Mouse (Mus musculus): ENCODE results near the gene Tnr. TPM values are rescaled to one million over a fixed set of nuclear protein-coding genes. Genes with fewer than 3 reads are reported as not detected.
A peak's percentile ranks its signal among the peaks of the same experiment; 100 is the strongest.

Tnr gene
- 4.2 and 5.1 TPM in 2 replicates for polyA plus RNA-seq (2014; fragmentation: Nextera tagmentation; extraction: Ambion mirVana)

DNA sequence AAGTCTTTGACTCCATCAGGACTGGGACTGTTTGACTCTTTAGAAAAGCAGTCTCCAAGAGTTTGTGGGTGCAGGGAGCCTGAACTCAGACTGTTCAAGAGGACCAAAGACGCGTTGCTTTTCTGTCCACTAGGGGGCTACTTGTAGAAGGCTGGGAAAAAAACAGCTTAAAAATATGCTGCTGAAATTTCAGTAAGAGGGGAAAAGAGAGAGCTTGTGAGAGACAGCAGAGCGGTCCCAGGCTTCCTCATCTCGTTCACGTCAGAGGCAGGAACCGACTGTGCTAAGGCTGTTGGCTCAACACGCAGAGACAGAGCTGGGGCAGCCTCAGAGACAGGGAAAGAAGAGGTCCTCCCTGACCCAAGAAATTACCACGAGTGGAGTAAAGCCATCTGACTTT lies at the start of gene Tnr:
Tnr (plus strand) TSS at position 192 of the 400 bp plus-strand sequence.
- Histone ChIP-seq H3K4me1 (replicated peaks; ENCODE audit: control insufficient read depth, insufficient read depth, low read length) (peaks cover 7% of the 10 kb centered on the region), H3K36me3 (replicated peaks; ENCODE audit: control insufficient read depth, insufficient read depth) (no peaks in the 10 kb centered on the region), H3K9me3 (ENCODE audit: control insufficient read depth, low read length) (no peaks in the 10 kb centered on the region), H3K27me3 (ENCODE audit: control insufficient read depth, insufficient read depth, low read length) (no peaks in the 10 kb centered on the region), H3K4me3 (replicated peaks; ENCODE audit: low read length) (peak within 1 kb of the TSS; percentile 44), H3K27ac (peak within 1 kb of the TSS; percentile 49), H3K9ac (peak within 1 kb of the TSS; percentile 59), H3K4me2 (replicated peaks) (peak within 1 kb of the TSS; percentile 61)
- DNase-seq (ENCODE audit: low spot score) (peak; percentile 87), ATAC-seq (ENCODE audit: low FRiP score) (peak; percentile 80)
- 1% methylated on average over 8 of the region's 8 CpGs for WGBS

DNA sequence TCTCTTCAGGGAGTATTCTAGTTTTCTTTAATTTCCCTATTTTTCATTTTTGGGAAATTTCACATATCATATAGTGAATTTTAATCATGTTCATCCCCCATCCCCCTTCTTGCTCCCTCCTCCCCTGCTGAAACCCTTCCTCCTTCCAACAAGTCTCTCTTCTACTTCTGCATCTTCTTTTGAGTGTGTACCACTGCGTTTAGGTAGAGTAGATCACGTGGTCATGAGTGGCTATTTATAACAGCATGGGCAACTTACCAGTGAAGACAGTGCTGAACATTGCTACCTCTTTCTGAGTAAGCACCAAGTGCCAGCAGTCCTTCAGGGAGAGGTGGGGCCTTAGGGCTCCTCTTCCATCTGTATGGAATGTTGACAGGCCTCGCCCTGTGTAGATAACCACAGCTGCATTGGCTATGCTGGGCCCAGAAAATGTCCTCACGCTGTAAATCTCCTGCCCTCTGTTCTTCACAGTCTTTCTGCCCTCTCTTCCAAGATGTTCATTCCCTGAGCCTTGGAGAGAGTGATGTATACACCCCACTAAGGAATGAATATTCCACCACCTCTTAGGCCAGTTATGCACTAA lies 33.6 kb upstream of the Tnr start:
- Histone ChIP-seq H3K36me3 (replicated peaks; ENCODE audit: control insufficient read depth, insufficient read depth) (no peaks in the 10 kb centered on the region), H3K27me3 (ENCODE audit: control insufficient read depth, insufficient read depth, low read length) (no peaks in the 10 kb centered on the region), H3K4me2 (replicated peaks) (no peak overlapping the region), H3K4me1 (replicated peaks; ENCODE audit: control insufficient read depth, insufficient read depth, low read length) (no peaks in the 10 kb centered on the region), H3K9ac (no peak overlapping the region), H3K9me3 (ENCODE audit: control insufficient read depth, low read length) (no peaks in the 10 kb centered on the region), H3K27ac (no peak overlapping the region), H3K4me3 (replicated peaks; ENCODE audit: low read length) (no peak overlapping the region)
- DNase-seq (ENCODE audit: low spot score) (no peak), ATAC-seq (ENCODE audit: low FRiP score) (no peak)
- 94% methylated on average over 4 of the region's 4 CpGs for WGBS

DNA sequence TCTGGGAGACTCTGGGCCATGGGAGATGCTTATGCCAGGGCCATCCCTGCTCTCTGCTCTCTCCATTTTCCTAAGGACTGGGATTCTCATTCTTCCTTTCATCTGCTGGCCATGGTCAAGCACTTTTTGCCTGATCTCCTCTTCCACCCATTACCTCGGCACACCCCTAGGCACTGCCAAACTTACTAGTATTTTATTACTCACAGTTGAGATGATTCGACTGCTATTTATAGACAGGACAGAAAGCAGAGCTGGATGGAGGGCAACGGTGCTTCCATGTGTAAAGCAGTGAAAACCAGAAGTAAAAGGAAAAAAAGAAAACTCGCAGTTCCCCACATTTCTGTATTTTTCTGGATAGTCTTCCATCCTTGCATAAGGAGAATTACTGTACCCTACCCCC lies 31.0 kb upstream of the Tnr start:
- no peaks in the 10 kb centered on the region for H3K9me3 ChIP-seq (ENCODE audit: control insufficient read depth, low read length)
- WGBS: 91% methylated on average over 4 of the region's 4 CpGs
- H3K4me3 ChIP-seq (replicated peaks; ENCODE audit: low read length): no peak overlapping the region
- ATAC-seq (ENCODE audit: low FRiP score) (no peak), DNase-seq (ENCODE audit: low spot score) (no peak)
- no peak overlapping the region for H3K4me2 ChIP-seq (replicated peaks)
- no peak overlapping the region for H3K9ac ChIP-seq
- no peaks in the 10 kb centered on the region for H3K27me3 ChIP-seq (ENCODE audit: control insufficient read depth, insufficient read depth, low read length)
- H3K36me3 ChIP-seq (replicated peaks; ENCODE audit: control insufficient read depth, insufficient read depth): no peaks in the 10 kb centered on the region
- no peak overlapping the region for H3K27ac ChIP-seq
- H3K4me1 ChIP-seq (replicated peaks; ENCODE audit: control insufficient read depth, insufficient read depth, low read length): no peaks in the 10 kb centered on the region

DNA sequence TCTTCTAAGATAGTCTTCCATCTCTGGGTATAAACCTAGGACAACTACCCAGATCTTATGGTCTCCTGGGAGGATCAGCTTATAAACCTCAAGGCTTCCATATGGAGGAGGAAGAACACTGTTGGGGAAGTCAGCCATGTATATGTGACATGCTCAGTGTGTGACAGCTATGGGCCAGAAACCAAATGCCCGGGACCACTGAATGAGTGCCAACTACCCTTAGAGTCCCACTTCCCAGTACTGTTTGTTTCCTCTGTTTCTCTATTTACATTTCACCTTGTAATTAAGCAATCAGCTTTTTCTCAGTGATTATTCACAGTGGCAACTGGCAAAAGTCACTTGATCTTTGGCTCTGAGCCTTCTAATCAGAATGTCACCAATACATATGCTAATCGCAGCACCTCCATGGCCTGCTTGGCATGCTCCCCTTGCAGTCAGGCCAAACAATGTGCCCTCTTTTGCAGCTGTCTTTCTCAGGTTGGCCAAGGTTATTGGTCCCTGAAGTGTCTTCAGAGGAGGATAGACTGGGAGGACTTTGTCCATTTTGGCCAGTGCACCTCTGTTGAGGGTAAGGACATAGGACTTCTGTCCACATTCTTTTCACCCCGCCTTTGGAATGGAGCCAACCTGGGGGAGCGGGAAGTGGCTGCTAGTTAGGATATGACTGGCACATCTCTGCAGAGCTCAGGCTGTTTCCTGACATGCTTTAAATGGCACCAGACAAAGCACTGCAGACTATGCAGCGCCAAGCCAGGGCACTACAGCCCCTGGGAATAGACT lies 29.7 kb upstream of the Tnr start:
- DNase-seq (ENCODE audit: low spot score) (peak; percentile 52), ATAC-seq (ENCODE audit: low FRiP score) (peak; percentile 88; the same call in 1 of the 2 replicates)
- H3K27ac ChIP-seq: no peak overlapping the region
- H3K9me3 ChIP-seq (ENCODE audit: control insufficient read depth, low read length): no peaks in the 10 kb centered on the region
- no peak overlapping the region for H3K4me2 ChIP-seq (replicated peaks)
- 53% methylated on average over 5 of the region's 5 CpGs for WGBS
- no peak overlapping the region for H3K9ac ChIP-seq
- no peaks in the 10 kb centered on the region for H3K36me3 ChIP-seq (replicated peaks; ENCODE audit: control insufficient read depth, insufficient read depth)
- no peak overlapping the region for H3K4me3 ChIP-seq (replicated peaks; ENCODE audit: low read length)
- no peaks in the 10 kb centered on the region for H3K4me1 ChIP-seq (replicated peaks; ENCODE audit: control insufficient read depth, insufficient read depth, low read length)
- H3K27me3 ChIP-seq (ENCODE audit: control insufficient read depth, insufficient read depth, low read length): no peaks in the 10 kb centered on the region

DNA sequence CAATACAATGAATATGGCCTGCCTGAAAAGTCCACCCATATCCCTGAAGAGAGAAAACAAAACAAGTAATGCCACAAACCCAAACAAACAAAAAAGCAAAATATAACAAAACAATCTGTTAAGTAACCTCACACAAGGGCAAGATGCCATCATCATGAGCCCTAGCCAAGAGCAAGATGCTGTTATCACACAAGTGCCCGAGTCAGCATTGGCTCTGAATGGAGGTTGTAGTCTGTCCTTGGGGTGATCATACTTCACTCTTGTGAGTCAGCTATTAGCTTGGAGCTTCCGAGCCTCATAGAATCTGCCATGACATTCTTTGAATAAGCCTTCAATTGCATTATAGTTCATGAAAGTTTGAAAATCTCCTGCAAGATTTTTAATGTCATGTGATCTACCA lies 25.3 kb upstream of the Tnr start:
- no peak overlapping the region for H3K9ac ChIP-seq
- H3K27ac ChIP-seq: no peak overlapping the region
- H3K4me1 ChIP-seq (replicated peaks; ENCODE audit: control insufficient read depth, insufficient read depth, low read length): no peaks in the 10 kb centered on the region
- no peaks in the 10 kb centered on the region for H3K27me3 ChIP-seq (ENCODE audit: control insufficient read depth, insufficient read depth, low read length)
- DNase-seq (ENCODE audit: low spot score) (no peak), ATAC-seq (ENCODE audit: low FRiP score) (no peak)
- no peak overlapping the region for H3K4me2 ChIP-seq (replicated peaks)
- 91% methylated on average over 2 of the region's 2 CpGs for WGBS
- no peak overlapping the region for H3K4me3 ChIP-seq (replicated peaks; ENCODE audit: low read length)
- H3K36me3 ChIP-seq (replicated peaks; ENCODE audit: control insufficient read depth, insufficient read depth): no peaks in the 10 kb centered on the region
- H3K9me3 ChIP-seq (ENCODE audit: control insufficient read depth, low read length): no peaks in the 10 kb centered on the region

DNA sequence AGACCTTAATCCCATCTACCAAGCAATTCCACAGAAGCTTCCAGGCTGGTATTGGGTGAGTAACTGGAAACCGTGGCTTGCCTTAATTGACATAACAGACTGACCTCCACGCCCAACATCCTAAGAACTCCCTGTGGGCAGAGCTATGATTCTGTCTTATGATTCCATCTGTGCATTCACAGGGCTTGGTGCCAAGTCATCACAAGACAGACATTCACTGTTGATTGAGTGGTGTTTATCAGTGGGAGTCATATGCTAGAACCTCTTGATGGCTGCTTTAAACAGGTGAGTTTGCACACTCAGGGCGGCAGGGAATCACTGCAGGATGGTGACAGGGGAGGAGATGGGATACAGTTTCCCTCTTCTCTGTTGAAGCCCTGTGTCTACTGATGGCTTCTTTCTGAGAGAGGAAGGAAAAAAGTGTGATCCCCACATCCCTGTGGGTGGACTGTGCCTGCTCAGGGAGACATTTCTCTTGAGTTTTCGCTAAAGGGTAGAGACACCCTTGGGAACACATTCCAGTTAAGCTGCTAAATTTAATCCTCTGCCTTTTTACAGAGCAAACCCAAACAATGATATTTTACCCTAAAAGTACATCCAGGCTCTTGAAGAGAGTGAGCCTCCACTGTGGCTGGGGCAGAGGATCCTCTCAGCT lies 23.6 kb upstream of the Tnr start:
- Histone ChIP-seq H3K4me1 (replicated peaks; ENCODE audit: control insufficient read depth, insufficient read depth, low read length) (no peaks in the 10 kb centered on the region), H3K4me3 (replicated peaks; ENCODE audit: low read length) (no peak overlapping the region), H3K27me3 (ENCODE audit: control insufficient read depth, insufficient read depth, low read length) (no peaks in the 10 kb centered on the region), H3K4me2 (replicated peaks) (no peak overlapping the region), H3K27ac (no peak overlapping the region), H3K36me3 (replicated peaks; ENCODE audit: control insufficient read depth, insufficient read depth) (no peaks in the 10 kb centered on the region), H3K9ac (no peak overlapping the region), H3K9me3 (ENCODE audit: control insufficient read depth, low read length) (no peaks in the 10 kb centered on the region)
- DNase-seq (ENCODE audit: low spot score) (no peak), ATAC-seq (ENCODE audit: low FRiP score) (no peak)
- WGBS: 88% methylated on average over 4 of the region's 4 CpGs

DNA sequence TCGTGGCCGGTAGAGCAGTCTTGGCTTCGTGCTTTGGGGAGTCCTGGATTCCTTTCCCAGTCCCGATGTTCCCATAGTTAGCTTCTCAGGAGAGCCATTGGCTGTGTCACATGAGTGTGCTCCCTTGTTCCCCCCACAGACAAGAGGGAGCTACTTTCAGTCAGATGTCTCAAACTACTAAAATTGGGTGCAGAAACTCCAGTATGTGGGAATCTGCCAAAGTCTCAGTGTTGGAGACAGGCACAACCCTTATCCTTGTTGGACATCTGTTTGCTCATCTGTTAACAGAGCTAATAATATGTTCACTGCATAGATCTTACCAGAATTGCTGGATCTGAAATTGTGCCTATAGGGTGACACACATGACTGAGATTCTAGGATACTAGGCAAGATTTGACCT lies 21.7 kb upstream of the Tnr start:
- Histone ChIP-seq H3K4me2 (replicated peaks) (no peak overlapping the region), H3K27ac (no peak overlapping the region), H3K36me3 (replicated peaks; ENCODE audit: control insufficient read depth, insufficient read depth) (no peaks in the 10 kb centered on the region), H3K4me3 (replicated peaks; ENCODE audit: low read length) (no peak overlapping the region), H3K9ac (no peak overlapping the region), H3K27me3 (ENCODE audit: control insufficient read depth, insufficient read depth, low read length) (no peaks in the 10 kb centered on the region), H3K4me1 (replicated peaks; ENCODE audit: control insufficient read depth, insufficient read depth, low read length) (no peaks in the 10 kb centered on the region), H3K9me3 (ENCODE audit: control insufficient read depth, low read length) (no peaks in the 10 kb centered on the region)
- 88% methylated on average over 4 of the region's 4 CpGs for WGBS
- no peak for ATAC-seq (ENCODE audit: low FRiP score)
- no peak for DNase-seq (ENCODE audit: low spot score)

DNA sequence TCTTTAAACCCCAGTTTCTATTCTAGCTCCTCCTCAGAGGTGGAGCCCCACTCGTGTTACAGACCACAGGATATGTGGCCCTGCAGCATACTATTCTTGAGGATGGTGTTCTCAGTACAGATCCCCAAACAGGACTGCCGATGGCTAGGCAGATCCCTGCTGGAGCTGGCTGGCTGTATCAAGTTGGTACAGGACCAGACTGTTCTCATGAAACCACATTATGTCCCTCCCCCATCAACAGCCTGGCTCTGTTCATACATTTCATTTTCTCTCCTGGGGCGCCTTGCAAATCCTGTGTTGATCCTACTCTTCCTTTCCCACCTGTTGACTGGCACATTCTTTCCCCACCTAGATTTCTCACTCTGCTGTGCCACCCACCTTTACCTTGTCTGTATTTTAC lies 12.9 kb upstream of the Tnr start:
- no peak overlapping the region for H3K9ac ChIP-seq
- ATAC-seq (ENCODE audit: low FRiP score): no peak
- WGBS: 72% methylated on average over 3 of the region's 3 CpGs
- H3K4me1 ChIP-seq (replicated peaks; ENCODE audit: control insufficient read depth, insufficient read depth, low read length): no peaks in the 10 kb centered on the region
- DNase-seq (ENCODE audit: low spot score): no peak
- no peak overlapping the region for H3K4me3 ChIP-seq (replicated peaks; ENCODE audit: low read length)
- no peaks in the 10 kb centered on the region for H3K36me3 ChIP-seq (replicated peaks; ENCODE audit: control insufficient read depth, insufficient read depth)
- H3K4me2 ChIP-seq (replicated peaks): no peak overlapping the region
- H3K27me3 ChIP-seq (ENCODE audit: control insufficient read depth, insufficient read depth, low read length): no peaks in the 10 kb centered on the region
- no peak overlapping the region for H3K27ac ChIP-seq
- H3K9me3 ChIP-seq (ENCODE audit: control insufficient read depth, low read length): no peaks in the 10 kb centered on the region

DNA sequence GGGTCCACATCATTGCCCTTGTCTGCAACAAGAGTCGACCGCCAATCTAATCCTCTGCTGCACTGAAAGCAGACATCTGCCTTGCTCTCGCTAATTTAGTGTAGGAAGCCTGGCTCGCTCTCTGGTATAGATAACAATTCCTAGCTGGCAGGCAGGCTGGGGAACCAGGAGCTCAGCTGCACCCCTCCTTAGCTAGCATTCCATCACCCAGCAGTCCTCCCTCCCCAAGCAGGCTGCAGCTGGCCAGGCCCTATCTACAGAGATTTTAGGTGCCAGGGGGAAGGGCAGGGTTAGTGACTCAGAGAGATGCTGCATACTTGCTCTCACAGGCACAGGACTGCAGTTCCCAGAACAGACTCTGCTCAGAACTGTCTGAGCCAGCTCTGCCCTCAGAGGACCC lies 5.9 kb upstream of the Tnr start:
- Histone ChIP-seq H3K9me3 (ENCODE audit: control insufficient read depth, low read length) (no peaks in the 10 kb centered on the region), H3K4me1 (replicated peaks; ENCODE audit: control insufficient read depth, insufficient read depth, low read length) (no peaks in the 10 kb centered on the region), H3K36me3 (replicated peaks; ENCODE audit: control insufficient read depth, insufficient read depth) (no peaks in the 10 kb centered on the region), H3K4me2 (replicated peaks) (no peak overlapping the region), H3K4me3 (replicated peaks; ENCODE audit: low read length) (no peak overlapping the region), H3K9ac (no peak overlapping the region), H3K27ac (no peak overlapping the region), H3K27me3 (ENCODE audit: control insufficient read depth, insufficient read depth, low read length) (no peaks in the 10 kb centered on the region)
- DNase-seq (ENCODE audit: low spot score) (no peak), ATAC-seq (ENCODE audit: low FRiP score) (no peak; the same call in 1 of the 2 replicates)
- 38% methylated on average over 4 of the region's 4 CpGs for WGBS
